ENCODE assay signal across 9 mouse cellular contexts in the genomic region with DNA sequence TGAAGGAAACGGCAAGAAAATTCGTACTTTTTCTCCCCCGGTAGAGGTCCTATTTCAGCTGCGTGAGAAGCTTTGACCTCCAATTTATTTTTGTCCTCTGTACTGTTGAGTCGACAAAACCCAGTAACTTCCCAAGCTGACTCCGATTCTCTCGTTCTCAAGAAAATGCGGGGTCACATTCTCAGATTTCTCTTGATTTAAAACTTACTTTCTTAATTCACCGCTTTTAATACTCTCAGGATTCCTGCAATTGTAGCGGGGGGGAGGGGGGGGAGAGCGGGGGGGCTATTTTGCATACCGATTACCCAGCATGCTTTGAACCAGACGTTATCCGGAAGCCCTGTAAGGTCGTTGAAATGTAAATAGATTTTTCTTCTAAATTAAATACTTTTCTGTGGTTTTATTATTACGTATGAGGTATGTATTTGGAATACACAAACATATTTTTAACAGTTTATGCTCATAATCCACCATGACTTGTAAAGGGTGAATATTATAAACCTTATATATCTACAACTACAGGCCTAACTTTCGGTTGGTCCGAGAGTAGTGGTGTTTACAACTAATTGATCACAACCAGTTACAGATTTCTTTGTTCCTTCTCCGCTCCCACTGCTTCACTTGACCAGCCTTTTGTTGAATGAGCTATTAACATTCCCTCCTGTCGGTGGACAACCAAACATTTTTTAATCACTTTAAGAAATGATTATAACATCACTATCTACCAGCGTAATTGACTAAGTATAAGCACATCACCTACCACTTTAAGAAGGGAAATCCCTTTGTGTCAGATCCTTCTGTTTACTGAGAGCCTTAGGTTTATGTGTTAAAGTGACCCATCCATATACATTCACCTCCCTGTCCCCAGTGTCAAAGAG. TPM values are rescaled to one million over a fixed set of nuclear protein-coding genes. Genes with fewer than 3 reads are reported as not detected.
DNase-seq lines count a peak whose midpoint lies in the region; ATAC-seq lines count a peak whose summit lies in the region.
"Had no signal": no experiment of that assay in that cellular context is flagged by ENCODE, and none has a peak within 500 bp of the region (broad histone marks: within the 10 kb centered on the region; RNA-seq: fewer than 3 reads in every experiment).

No protein-coding gene starts in this region.

- no peaks in the 10 kb centered on the region for H3K27me3 ChIP-seq in heart, embryonic 15.5 days

- H3K4me1 ChIP-seq in heart, embryonic 15.5 days (replicated peaks), result peaks cover 10% of the 10 kb centered on the region; the same call in 1 of the 2 replicates

- ATAC-seq in heart, embryonic 15.5 days (replicated peaks; ENCODE audit: insufficient number of reproducible peaks, insufficient read depth, low FRiP score, low read depth), result 0 out of 2 replicates have a peak, but pooled peaks have one; percentile 50

- peak; percentile 18 to 30 for DNase-seq in adrenal gland, adult 18-20 months (ENCODE audit: low spot score in 2 of 2)
- DNase-seq in adrenal gland, postnatal 4 days (ENCODE audit: low spot score in 2 of 2), result no peak
- peak; percentile 84 for DNase-seq in NIH3T3 (ENCODE audit: low read depth)
- DNase-seq in embryo, embryonic 9.5 days (ENCODE audit: extremely low spot score), result peak; percentile 87
- peak; percentile 63 for DNase-seq in kidney, postnatal 14 days
- DNase-seq in lung, postnatal 36 days, result peak; percentile 53
- peak; percentile 82 for DNase-seq in skeletal muscle tissue, adult 2 months (ENCODE audit: low read depth, low spot score)

- H3K9me3 ChIP-seq in heart, embryonic 15.5 days (replicated peaks), result no peaks in the 10 kb centered on the region

- WGBS in heart, embryonic 15.5 days, result under 1% methylated on average over 21 of the region's 21 CpGs

- peak overlapping the region; percentile 67 for H3K27ac ChIP-seq in heart, embryonic 15.5 days

- peak overlapping the region; percentile 54 for H3K4me2 ChIP-seq in heart, embryonic 15.5 days

- peak overlapping the region; percentile 53 for H3K4me3 ChIP-seq in heart, embryonic 15.5 days

- no peaks in the 10 kb centered on the region for H3K36me3 ChIP-seq in heart, embryonic 15.5 days

- H3K9ac ChIP-seq in heart, embryonic 15.5 days, result peak overlapping the region; percentile 53

RNA-seq across cellular contexts. Expression of gene Pdia4, which starts 31.9 kb away (rescaled TPM):
- 10 to 100 TPM; 83.4 to 86.3 TPM for total RNA-seq in adrenal gland, adult 18-20 months (2021)
- total RNA-seq in adrenal gland, postnatal 4 days (2021), result 100 to 1,000 TPM; 115 to 130 TPM
- 131 and 161 TPM in 2 replicates for polyA plus RNA-seq in heart, embryonic 15.5 days (2015; fragmentation: Nextera tagmentation; extraction: Ambion mirVana)

RNA-seq across cellular contexts. Expression of gene Zfp786, which starts 49.3 kb away (rescaled TPM):
- 1 to 10 TPM in 1 of 2 experiments, under 1 TPM in 1; 0.77 to 1.7 TPM for total RNA-seq in adrenal gland, adult 18-20 months (2021)
- total RNA-seq in adrenal gland, postnatal 4 days (2021), result 1 to 10 TPM; 2.1 to 2.7 TPM
- 1.1 and 1.8 TPM in 2 replicates for polyA plus RNA-seq in heart, embryonic 15.5 days (2015; fragmentation: Nextera tagmentation; extraction: Ambion mirVana)
- total RNA-seq: neutrophil, adult 5-6 weeks had no signal

RNA-seq across cellular contexts. Expression of gene Zfp398, which starts 54.1 kb away (rescaled TPM):
- 10 to 100 TPM in 1 of 2 experiments, 1 to 10 TPM in 1; 8.8 to 12.3 TPM for total RNA-seq in adrenal gland, adult 18-20 months (2021)
- total RNA-seq in adrenal gland, postnatal 4 days (2021), result 10 to 100 TPM; 16.7 to 18.0 TPM
- 4.0 and 5.8 TPM in 2 replicates for polyA plus RNA-seq in heart, embryonic 15.5 days (2015; fragmentation: Nextera tagmentation; extraction: Ambion mirVana)

Comparison
In these comparisons a context has a peak if more than half of its experiments do, and no peak if none do; other contexts are left out.
1. DNase-seq: peak in adrenal gland, adult 18-20 months (2 of 2), NIH3T3 (single experiment), embryo, embryonic 9.5 days (single experiment), kidney, postnatal 14 days (single experiment), lung, postnatal 36 days (single experiment) and skeletal muscle tissue, adult 2 months (single experiment); none in adrenal gland, postnatal 4 days (0 of 2).